Mouse (Mus musculus): ENCODE measurements at regions not wholly inside any gene's neighbourhood (a gene's known extent, or its start where the extent isn't known, plus 50 kb on each side); places are given as distances from the start of the nearest gene placed in this dataset.

GRCm38 (mm10) chr14:120848083-120848951 lies 62.7 kb upstream of the Ipo5 start:
- no peak overlapping the region for H3K27ac ChIP-seq (ENCODE audit: insufficient read depth, low read depth, low read length, poor library complexity, severe bottlenecking)
- no peaks in the 10 kb centered on the region for H3K36me3 ChIP-seq (ENCODE audit: control insufficient read depth, insufficient read depth, low read length, poor library complexity, severe bottlenecking)
- H3K4me1 ChIP-seq (ENCODE audit: control insufficient read depth in 2 of 2, insufficient read depth in 2 of 2, low read length in 2 of 2, poor library complexity in 1 of 2), result peaks cover 4 to 16% of the 10 kb centered on the region in 2 experiments; a peak in 3 of 4 replicates
- in situ Hi-C loops (cut with MboI; ENCODE audit: low sequenced_read_pairs in 2 of 2, unreplicated experiment in 2 of 2), result no loop called here
- no peak overlapping the region for H3K9ac ChIP-seq (ENCODE audit: insufficient read depth, low read depth, low read length, poor library complexity, severe bottlenecking)
- TF ChIP-seq ZNF384 (IDR thresholded peaks at IDR 0.05; ENCODE audit: low read depth, low read length) (no peak), ZC3H11A (IDR thresholded peaks at IDR 0.05; ENCODE audit: borderline replicate concordance, low read depth, low read length) (no peak), MAFK (IDR thresholded peaks at IDR 0.05; ENCODE audit: insufficient read depth, low read depth, low read length) (no peak), CHD2 (IDR thresholded peaks at IDR 0.05; ENCODE audit: low read depth, low read length) (no peak), HCFC1 (IDR thresholded peaks at IDR 0.05; ENCODE audit: borderline replicate concordance, insufficient read depth, low read length) (no peak)
- H3K4me3 ChIP-seq (ENCODE audit: insufficient read depth in 1 of 2, low read depth in 1 of 2, low read length in 2 of 2, poor library complexity in 1 of 2, severe bottlenecking in 1 of 2), result peak overlapping the region in 1 of 2 experiments; percentile 26; a peak in 1 of 4 replicates
- no peak for DNase-seq (ENCODE audit: low read depth, low spot score)
- no peaks in the 10 kb centered on the region for H3K9me3 ChIP-seq (ENCODE audit: control insufficient read depth, insufficient read depth, low read depth, low read length)

DNA sequence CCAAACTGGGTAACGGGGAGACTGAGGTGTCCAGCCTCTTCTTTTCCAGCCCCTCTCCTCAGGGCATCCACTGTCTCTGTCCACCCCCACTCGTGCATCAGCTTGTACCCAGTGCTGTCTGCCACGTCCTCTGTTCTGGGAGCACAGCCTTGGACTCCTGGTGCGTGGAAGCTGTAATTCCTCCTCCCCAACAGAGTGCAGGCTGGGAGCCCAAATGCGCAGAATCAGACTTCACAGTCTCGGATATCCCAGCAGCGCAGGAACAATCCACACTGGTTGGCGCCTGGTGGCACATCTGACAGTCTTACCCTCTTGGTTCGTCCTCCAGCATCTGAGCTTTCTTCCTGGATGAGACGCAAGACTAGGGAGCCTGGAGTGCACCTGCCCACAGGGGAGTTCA lies 61.9 kb upstream of the Ipo5 start:
- Histone ChIP-seq H3K27ac (ENCODE audit: insufficient read depth, low read depth, low read length, poor library complexity, severe bottlenecking) (no peak overlapping the region), H3K36me3 (ENCODE audit: control insufficient read depth, insufficient read depth, low read length, poor library complexity, severe bottlenecking) (no peaks in the 10 kb centered on the region), H3K9me3 (ENCODE audit: control insufficient read depth, insufficient read depth, low read depth, low read length) (no peaks in the 10 kb centered on the region), H3K4me1 (ENCODE audit: control insufficient read depth in 2 of 2, insufficient read depth in 2 of 2, low read length in 2 of 2, poor library complexity in 1 of 2) (peaks cover 4 to 16% of the 10 kb centered on the region in 2 experiments; a peak in 3 of 4 replicates), H3K9ac (ENCODE audit: insufficient read depth, low read depth, low read length, poor library complexity, severe bottlenecking) (no peak overlapping the region), H3K4me3 (ENCODE audit: insufficient read depth in 1 of 2, low read depth in 1 of 2, low read length in 2 of 2, poor library complexity in 1 of 2, severe bottlenecking in 1 of 2) (peak overlapping the region in 1 of 2 experiments; percentile 26; a peak in 1 of 4 replicates)
- DNase-seq (ENCODE audit: low read depth, low spot score), result no peak
- in situ Hi-C loops (cut with MboI; ENCODE audit: low sequenced_read_pairs in 2 of 2, unreplicated experiment in 2 of 2), result no loop called here
- TF ChIP-seq ZC3H11A (IDR thresholded peaks at IDR 0.05; ENCODE audit: borderline replicate concordance, low read depth, low read length) (no peak), HCFC1 (IDR thresholded peaks at IDR 0.05; ENCODE audit: borderline replicate concordance, insufficient read depth, low read length) (no peak), MAFK (IDR thresholded peaks at IDR 0.05; ENCODE audit: insufficient read depth, low read depth, low read length) (no peak), ZNF384 (IDR thresholded peaks at IDR 0.05; ENCODE audit: low read depth, low read length) (no peak), CHD2 (IDR thresholded peaks at IDR 0.05; ENCODE audit: low read depth, low read length) (no peak)

- Histone ChIP-seq H3K9ac (ENCODE audit: insufficient read depth, low read depth, low read length, poor library complexity, severe bottlenecking) (no peak overlapping the region), H3K4me3 (ENCODE audit: insufficient read depth in 1 of 2, low read depth in 1 of 2, low read length in 2 of 2, poor library complexity in 1 of 2, severe bottlenecking in 1 of 2) (no peak overlapping the region), H3K36me3 (ENCODE audit: control insufficient read depth, insufficient read depth, low read length, poor library complexity, severe bottlenecking) (no peaks in the 10 kb centered on the region), H3K9me3 (ENCODE audit: control insufficient read depth, insufficient read depth, low read depth, low read length) (0 out of 2 replicates have a peak, but pooled peaks cover 2% of the 10 kb centered on the region), H3K4me1 (ENCODE audit: control insufficient read depth in 2 of 2, insufficient read depth in 2 of 2, low read length in 2 of 2, poor library complexity in 1 of 2) (peaks cover 0 to 3% of the 10 kb centered on the region in 2 experiments; a peak in 1 of 4 replicates), H3K27ac (ENCODE audit: insufficient read depth, low read depth, low read length, poor library complexity, severe bottlenecking) (no peak overlapping the region)
- TF ChIP-seq HCFC1 (IDR thresholded peaks at IDR 0.05; ENCODE audit: borderline replicate concordance, insufficient read depth, low read length) (no peak), ZC3H11A (IDR thresholded peaks at IDR 0.05; ENCODE audit: borderline replicate concordance, low read depth, low read length) (no peak), ZNF384 (IDR thresholded peaks at IDR 0.05; ENCODE audit: low read depth, low read length) (no peak), MAFK (IDR thresholded peaks at IDR 0.05; ENCODE audit: insufficient read depth, low read depth, low read length) (no peak), CHD2 (IDR thresholded peaks at IDR 0.05; ENCODE audit: low read depth, low read length) (no peak)
- in situ Hi-C loops (cut with MboI; ENCODE audit: low sequenced_read_pairs in 2 of 2, unreplicated experiment in 2 of 2), result no loop called here
- no peak for DNase-seq (ENCODE audit: low read depth, low spot score)
These were observed 57.4 kb upstream of the Ipo5 start for GRCm38 (mm10) chr14:120853643-120854042.

GRCm38 (mm10) chr14:120854559-120854958 lies 56.5 kb upstream of the Ipo5 start:
- in situ Hi-C loops (cut with MboI; ENCODE audit: low sequenced_read_pairs in 2 of 2, unreplicated experiment in 2 of 2), result no loop called here
- no peak overlapping the region for H3K9ac ChIP-seq (ENCODE audit: insufficient read depth, low read depth, low read length, poor library complexity, severe bottlenecking)
- no peaks in the 10 kb centered on the region for H3K4me1 ChIP-seq (ENCODE audit: control insufficient read depth in 2 of 2, insufficient read depth in 2 of 2, low read length in 2 of 2, poor library complexity in 1 of 2)
- H3K36me3 ChIP-seq (ENCODE audit: control insufficient read depth, insufficient read depth, low read length, poor library complexity, severe bottlenecking), result no peaks in the 10 kb centered on the region
- no peak for DNase-seq (ENCODE audit: low read depth, low spot score)
- 0 out of 2 replicates have a peak, but pooled peaks cover 2% of the 10 kb centered on the region for H3K9me3 ChIP-seq (ENCODE audit: control insufficient read depth, insufficient read depth, low read depth, low read length)
- H3K27ac ChIP-seq (ENCODE audit: insufficient read depth, low read depth, low read length, poor library complexity, severe bottlenecking), result no peak overlapping the region
- TF ChIP-seq HCFC1 (IDR thresholded peaks at IDR 0.05; ENCODE audit: borderline replicate concordance, insufficient read depth, low read length) (no peak), ZC3H11A (IDR thresholded peaks at IDR 0.05; ENCODE audit: borderline replicate concordance, low read depth, low read length) (no peak), MAFK (IDR thresholded peaks at IDR 0.05; ENCODE audit: insufficient read depth, low read depth, low read length) (no peak), CHD2 (IDR thresholded peaks at IDR 0.05; ENCODE audit: low read depth, low read length) (no peak), ZNF384 (IDR thresholded peaks at IDR 0.05; ENCODE audit: low read depth, low read length) (no peak)
- H3K4me3 ChIP-seq (ENCODE audit: insufficient read depth in 1 of 2, low read depth in 1 of 2, low read length in 2 of 2, poor library complexity in 1 of 2, severe bottlenecking in 1 of 2), result no peak overlapping the region
